Mouse (Mus musculus): Measurements from ENCODE around the gene 4930404N11Rik. TPM values are rescaled to one million over a fixed set of nuclear protein-coding genes. Genes with fewer than 3 reads are reported as not detected.

4930404N11Rik gene
- polyA plus RNA-seq, 1 experiment from 2014 or later, result 0.82 TPM

DNA sequence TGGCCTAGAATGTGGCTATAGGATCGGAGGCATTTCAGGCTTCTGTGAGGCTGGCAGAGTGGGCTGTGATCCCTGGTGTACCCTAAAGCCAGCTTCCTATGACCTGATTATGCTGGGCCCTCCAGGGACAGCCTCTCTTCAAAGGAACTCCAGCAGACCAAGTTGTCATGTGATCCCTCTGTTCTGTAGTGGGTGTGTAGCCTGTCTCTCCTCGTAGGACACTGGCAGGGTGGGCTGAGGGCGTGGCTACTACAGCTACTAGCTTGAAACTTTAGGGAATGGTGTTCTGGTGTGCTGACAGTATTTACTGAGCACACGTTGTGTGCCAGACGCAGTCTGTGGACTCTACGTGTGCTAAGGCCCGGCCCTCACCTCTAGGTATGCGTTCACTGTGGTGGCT, 4.9 kb downstream of the 4930404N11Rik start:
- Histone ChIP-seq H3K4me2 (replicated peaks) (no peak overlapping the region), H3K9ac (no peak overlapping the region), H3K27me3 (peaks cover 30% of the 10 kb centered on the region), H3K27ac (no peak overlapping the region), H3K4me1 (peaks cover 45% of the 10 kb centered on the region), H3K9me3 (no peaks in the 10 kb centered on the region), H3K4me3 (no peak overlapping the region), H3K36me3 (peaks cover 7% of the 10 kb centered on the region; the same call in 1 of the 2 replicates)
- ATAC-seq (ENCODE audit: insufficient number of reproducible peaks, insufficient read depth, low FRiP score, low TSS enrichment), result no peak
- 65% methylated on average over 8 of the region's 8 CpGs for WGBS

DNA sequence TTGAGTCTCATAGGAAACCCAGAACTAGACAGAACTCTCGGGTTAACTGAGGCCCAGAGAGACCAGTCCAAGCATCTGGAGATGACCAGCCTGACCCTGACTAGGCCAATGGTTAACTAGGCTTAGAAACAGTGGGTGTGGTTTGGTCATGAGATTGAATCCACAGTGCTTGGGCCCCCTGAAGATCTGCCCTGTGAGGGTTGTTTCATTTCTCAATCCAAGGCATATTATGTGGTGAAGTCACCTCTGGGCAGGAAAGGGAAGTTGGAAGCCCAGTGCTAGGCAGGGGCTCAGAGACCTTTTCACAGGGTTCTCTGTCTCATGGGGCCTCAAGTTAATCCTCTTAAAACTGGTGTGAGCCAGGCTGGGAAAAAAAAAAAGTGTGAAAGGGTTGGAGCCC, 6.8 kb downstream of the 4930404N11Rik start:
- Histone ChIP-seq H3K4me1 (peaks cover 32% of the 10 kb centered on the region), H3K4me2 (replicated peaks) (peak overlapping the region; percentile 98), H3K9me3 (no peaks in the 10 kb centered on the region), H3K9ac (no peak overlapping the region), H3K27me3 (peaks cover 12% of the 10 kb centered on the region), H3K4me3 (no peak overlapping the region), H3K36me3 (peaks cover 6% of the 10 kb centered on the region; the same call in 1 of the 2 replicates), H3K27ac (no peak overlapping the region)
- no peak for ATAC-seq (ENCODE audit: insufficient number of reproducible peaks, insufficient read depth, low FRiP score, low TSS enrichment)
- WGBS, result 63% methylated on average over 1 of the region's 1 CpGs

DNA sequence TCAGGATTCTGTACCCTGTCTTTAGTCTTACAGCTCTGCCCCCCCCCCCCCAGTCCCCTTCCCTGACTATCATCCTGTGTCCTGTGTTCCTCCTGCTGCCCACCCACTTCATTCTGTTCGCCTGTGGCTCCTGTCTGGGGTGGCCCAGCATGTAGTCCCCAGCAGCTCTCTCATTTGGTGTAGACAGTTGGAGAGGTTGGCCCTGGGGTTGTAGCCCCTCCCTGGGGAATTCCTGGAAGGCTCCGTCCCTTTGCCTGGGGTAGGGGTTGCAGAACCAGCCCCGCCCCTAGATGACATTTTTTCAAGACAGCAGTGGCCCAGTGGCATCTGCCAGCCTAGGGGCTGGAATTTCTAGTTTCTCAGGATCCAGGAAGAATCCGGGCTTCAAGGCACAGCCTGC, 7.4 kb downstream of the 4930404N11Rik start:
- Histone ChIP-seq H3K27me3 (peaks cover 6% of the 10 kb centered on the region), H3K9ac (peak overlapping the region; percentile 75), H3K27ac (no peak overlapping the region), H3K4me1 (peaks cover 25% of the 10 kb centered on the region), H3K36me3 (peaks cover 6% of the 10 kb centered on the region; the same call in 1 of the 2 replicates), H3K4me2 (replicated peaks) (peak overlapping the region; percentile 98), H3K9me3 (no peaks in the 10 kb centered on the region), H3K4me3 (peak overlapping the region; percentile 74)
- 24% methylated on average over 4 of the region's 4 CpGs for WGBS
- no peak; the same call in 1 of the 2 replicates for ATAC-seq (ENCODE audit: insufficient number of reproducible peaks, insufficient read depth, low FRiP score, low TSS enrichment)

DNA sequence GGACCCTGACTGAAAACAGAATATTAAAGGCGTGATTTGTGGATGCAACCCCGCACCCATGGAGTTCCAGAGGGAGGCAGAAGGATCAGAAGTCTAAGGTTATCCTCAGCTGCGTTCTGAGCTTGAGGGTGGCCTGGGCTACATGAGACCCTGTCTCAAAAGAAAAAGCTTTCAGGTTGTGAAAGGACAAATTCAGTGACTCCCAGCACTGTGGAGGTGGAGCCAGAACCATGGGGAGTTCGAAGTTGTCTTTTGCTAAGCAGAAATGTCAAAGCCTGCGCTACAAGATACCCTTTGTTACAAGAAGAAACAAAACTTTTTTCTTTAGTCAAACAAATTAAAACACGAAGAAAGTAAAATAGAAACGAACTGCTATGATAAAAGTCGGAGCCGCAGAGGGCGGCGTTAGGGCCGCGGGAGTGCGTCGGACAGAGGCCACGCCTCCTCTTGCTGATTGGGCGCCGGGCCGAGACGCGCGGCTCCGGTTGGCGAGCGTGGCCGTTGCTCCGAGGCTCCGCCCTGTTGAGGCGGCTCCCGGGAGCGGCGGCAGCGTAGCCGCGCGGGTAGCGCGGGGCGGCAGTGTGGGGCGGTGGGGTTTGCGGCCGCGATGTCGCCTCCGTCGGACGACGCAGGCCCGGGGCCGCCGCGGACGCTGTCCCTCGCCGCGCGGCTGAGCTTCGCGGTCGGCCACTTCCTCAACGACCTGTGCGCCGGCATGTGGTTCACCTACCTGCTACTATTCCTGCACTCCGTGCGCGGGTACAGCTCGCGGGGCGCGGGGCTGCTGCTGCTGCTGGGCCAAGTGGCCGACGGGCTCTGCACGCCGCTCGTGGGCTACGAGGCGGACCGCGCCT, 8.4 kb downstream of the 4930404N11Rik start, which contains the start of gene Mfsd12:
TSS of gene Mfsd12 (plus strand) at position 501 of the 854 bp plus-strand sequence.
- WGBS, result 3% methylated on average over 72 of the region's 79 CpGs
- Histone ChIP-seq H3K9me3 (no peaks in the 10 kb centered on the region), H3K4me3 (peak within 1 kb of the TSS; percentile 74), H3K9ac (peak within 1 kb of the TSS; percentile 75), H3K27me3 (no peaks in the 10 kb centered on the region), H3K4me1 (peaks cover 23% of the 10 kb centered on the region), H3K4me2 (replicated peaks) (peak within 1 kb of the TSS; percentile 98), H3K27ac (no peak within 1 kb of the TSS), H3K36me3 (peaks cover 6% of the 10 kb centered on the region; the same call in 1 of the 2 replicates)
- ATAC-seq (ENCODE audit: insufficient number of reproducible peaks, insufficient read depth, low FRiP score, low TSS enrichment), result peak; percentile 83

DNA sequence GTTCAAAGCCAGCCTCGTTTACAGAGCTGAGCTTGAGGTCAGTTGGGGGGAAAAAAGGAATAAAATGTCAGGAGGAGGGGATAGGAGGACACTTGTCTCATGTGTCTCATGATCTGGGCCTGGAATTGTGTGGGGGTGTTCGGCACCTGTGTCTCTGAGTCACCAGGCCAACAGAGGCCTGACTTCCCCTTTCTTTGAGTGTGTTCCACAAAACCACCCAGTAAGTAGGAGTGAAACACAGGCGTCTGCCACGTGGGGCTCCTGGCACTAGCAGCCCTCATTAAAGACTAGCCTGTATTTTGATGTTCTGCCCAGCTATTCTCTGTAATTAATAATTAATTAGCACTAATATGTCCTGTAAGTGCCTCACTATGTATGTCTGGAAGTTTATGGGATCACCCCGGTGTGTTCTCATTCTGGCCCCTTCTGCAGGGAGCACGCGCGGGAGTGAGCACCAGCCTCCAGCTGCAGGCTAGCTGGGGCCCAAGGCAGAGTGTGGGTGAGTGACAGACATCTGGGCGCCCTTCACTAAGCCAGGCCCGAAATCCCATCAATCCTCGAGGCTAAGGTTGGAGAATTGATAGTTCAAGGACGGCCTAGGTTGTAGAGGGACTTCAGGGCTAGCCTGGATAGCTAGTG, 9.1 kb downstream of the 4930404N11Rik start:
- no peak overlapping the region for H3K27ac ChIP-seq
- no peaks in the 10 kb centered on the region for H3K27me3 ChIP-seq
- WGBS, result 59% methylated on average over 12 of the region's 12 CpGs
- peak overlapping the region; percentile 98; the same call in 1 of the 2 replicates for H3K4me2 ChIP-seq (replicated peaks)
- ATAC-seq (ENCODE audit: insufficient number of reproducible peaks, insufficient read depth, low FRiP score, low TSS enrichment), result no peak
- H3K9ac ChIP-seq, result no peak overlapping the region
- no peaks in the 10 kb centered on the region for H3K9me3 ChIP-seq
- peaks cover 23% of the 10 kb centered on the region for H3K4me1 ChIP-seq
- peaks cover 6% of the 10 kb centered on the region; the same call in 1 of the 2 replicates for H3K36me3 ChIP-seq
- no peak overlapping the region; the same call in 1 of the 2 replicates for H3K4me3 ChIP-seq

DNA sequence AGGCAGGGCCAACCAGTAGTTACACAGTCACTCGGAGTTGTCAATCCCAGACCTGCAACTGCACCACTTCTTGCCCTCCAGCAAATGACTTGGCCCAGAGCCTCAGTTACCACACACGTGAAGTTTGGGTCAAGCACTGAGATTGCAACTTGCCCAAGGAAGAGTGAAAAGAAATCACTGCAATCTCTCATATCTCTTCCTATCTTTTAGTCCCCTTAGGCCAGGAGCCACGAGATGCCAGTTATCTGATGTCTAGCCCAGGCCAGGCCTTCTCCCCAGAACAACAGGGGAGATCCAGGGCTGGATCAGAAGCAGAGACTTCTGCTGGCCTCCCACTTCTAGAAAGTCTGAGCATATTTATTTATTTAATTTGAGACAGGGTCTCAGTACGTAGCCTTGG, 10.1 kb downstream of the 4930404N11Rik start:
- H3K36me3 ChIP-seq, result no peaks in the 10 kb centered on the region
- ATAC-seq (ENCODE audit: insufficient number of reproducible peaks, insufficient read depth, low FRiP score, low TSS enrichment), result no peak
- H3K4me3 ChIP-seq, result no peak overlapping the region
- no peaks in the 10 kb centered on the region for H3K9me3 ChIP-seq
- H3K27ac ChIP-seq, result no peak overlapping the region
- WGBS, result 73% methylated on average over 4 of the region's 4 CpGs
- no peaks in the 10 kb centered on the region for H3K27me3 ChIP-seq
- no peak overlapping the region for H3K4me2 ChIP-seq (replicated peaks)
- peaks cover 16% of the 10 kb centered on the region for H3K4me1 ChIP-seq
- H3K9ac ChIP-seq, result no peak overlapping the region

DNA sequence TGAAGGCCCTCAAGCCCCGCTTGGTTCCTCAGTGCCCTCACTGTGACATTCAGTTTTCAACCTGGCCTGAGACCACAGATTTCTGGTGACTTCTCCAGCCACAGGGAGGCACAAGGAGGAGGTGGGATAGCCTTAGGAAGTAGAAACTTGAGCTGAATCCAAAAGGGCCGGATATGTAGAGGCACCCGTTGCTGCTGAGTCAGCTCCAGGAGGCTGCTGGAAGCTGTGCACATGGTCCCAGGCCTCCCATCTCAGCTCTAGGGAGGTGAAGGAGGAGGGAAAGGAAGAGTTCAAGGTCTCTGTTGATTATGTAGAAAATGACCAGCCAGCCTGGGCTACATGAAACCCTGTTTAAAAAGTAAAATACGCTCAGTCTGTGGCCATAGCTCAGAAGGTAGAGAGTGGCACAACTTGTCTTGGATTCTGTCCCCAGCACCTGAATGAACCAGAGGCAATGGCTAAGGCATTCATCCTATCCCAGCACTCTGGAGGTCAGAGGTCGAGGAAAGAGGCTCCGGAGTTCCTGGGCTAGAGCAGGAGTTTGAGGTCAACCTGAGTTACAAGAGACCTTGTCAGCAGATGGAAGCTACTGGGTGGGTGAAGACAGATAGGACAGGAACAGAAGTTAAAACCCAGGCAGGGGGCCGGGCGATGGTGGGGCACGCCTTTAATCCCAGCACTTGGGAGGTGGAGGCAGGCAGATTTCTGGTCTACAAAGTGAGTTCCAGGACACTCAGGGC, 10.7 kb downstream of the 4930404N11Rik start:
- Histone ChIP-seq H3K27me3 (no peaks in the 10 kb centered on the region), H3K4me3 (no peak overlapping the region), H3K36me3 (no peaks in the 10 kb centered on the region), H3K27ac (no peak overlapping the region), H3K9ac (no peak overlapping the region), H3K9me3 (no peaks in the 10 kb centered on the region), H3K4me2 (replicated peaks) (no peak overlapping the region), H3K4me1 (peaks cover 13% of the 10 kb centered on the region)
- WGBS, result 52% methylated on average over 9 of the region's 9 CpGs
- no peak for ATAC-seq (ENCODE audit: insufficient number of reproducible peaks, insufficient read depth, low FRiP score, low TSS enrichment)

DNA sequence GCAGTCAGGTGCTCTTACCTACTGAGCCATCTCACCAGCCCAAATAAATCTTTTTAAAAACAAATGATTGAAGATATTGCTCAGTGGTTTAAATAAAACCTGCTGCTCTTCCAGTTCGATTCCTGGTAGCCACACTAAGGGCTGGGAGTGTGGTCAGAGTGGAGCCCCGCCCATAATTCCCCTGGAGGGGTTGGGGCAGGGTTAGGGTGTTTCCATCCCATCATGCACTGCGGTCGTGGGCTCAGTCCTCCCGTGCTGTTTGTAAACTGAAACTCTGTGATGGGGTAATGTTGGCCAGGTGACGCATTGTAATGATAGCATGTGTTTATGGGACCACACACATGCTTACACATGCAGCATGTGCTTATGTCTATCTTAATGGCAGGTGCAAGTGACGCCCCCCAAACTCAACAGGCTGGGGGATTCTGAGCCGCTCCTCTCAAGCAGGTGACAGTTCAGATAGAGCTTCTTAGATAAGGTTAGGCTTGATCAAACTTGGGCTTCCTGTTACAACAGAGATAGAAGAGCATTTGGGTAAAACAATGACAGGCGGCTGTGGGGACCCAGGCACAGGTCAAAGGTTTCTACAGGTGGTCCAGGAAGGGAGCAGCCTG, 13.8 kb downstream of the 4930404N11Rik start:
- no peaks in the 10 kb centered on the region for H3K9me3 ChIP-seq
- H3K27me3 ChIP-seq, result peaks cover 8% of the 10 kb centered on the region; the same call in 1 of the 2 replicates
- ATAC-seq (ENCODE audit: insufficient number of reproducible peaks, insufficient read depth, low FRiP score, low TSS enrichment), result no peak
- peaks cover 15% of the 10 kb centered on the region for H3K36me3 ChIP-seq
- WGBS, result 26% methylated on average over 9 of the region's 9 CpGs
- H3K9ac ChIP-seq, result no peak overlapping the region
- no peak overlapping the region for H3K4me3 ChIP-seq
- peaks cover 19% of the 10 kb centered on the region for H3K4me1 ChIP-seq
- H3K4me2 ChIP-seq (replicated peaks), result no peak overlapping the region
- H3K27ac ChIP-seq, result no peak overlapping the region

DNA sequence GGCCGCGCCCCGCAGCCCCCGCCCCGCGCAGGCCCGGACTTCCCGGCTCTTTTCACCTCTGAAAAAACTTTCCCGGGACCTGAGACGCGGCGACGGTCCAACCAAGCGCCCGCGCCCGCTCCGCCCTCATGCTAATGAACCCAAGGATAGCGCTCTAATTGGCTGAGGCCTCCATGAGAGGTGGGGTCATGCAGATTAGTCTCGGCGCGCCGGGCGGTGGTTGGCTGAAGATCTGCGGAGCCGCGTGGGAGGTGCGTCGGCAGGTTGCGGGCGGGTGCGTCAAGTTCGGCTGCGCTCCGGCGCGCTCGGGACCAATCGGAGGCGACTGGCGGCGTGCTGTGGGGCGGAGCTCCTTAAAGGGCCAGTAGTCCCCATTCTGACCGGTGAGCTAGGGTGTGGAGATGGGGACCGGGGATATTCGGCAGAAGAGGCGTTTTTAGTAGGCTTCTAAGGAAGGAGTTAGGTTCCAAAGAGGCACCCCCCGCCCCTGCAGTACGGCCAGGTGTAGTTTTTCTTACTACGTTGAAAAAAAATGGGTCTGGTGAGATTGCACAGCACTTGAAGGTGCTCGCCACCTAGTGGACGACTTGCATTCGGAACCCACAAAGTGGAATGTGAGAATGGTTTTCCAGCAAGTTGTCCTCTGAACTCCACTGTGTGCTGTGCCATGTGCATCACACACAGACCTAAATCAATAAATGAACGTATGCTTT, 15.1 kb downstream of the 4930404N11Rik start, which contains the start of gene Hmg20b:
TSS of gene Hmg20b (minus strand) at position 130 of the 713 bp plus-strand sequence.
- H3K27me3 ChIP-seq, result peaks cover 16% of the 10 kb centered on the region
- H3K9me3 ChIP-seq, result no peaks in the 10 kb centered on the region
- H3K36me3 ChIP-seq, result peaks cover 17% of the 10 kb centered on the region
- peak within 1 kb of the TSS; percentile 90 for H3K4me2 ChIP-seq (replicated peaks)
- H3K4me1 ChIP-seq, result peaks cover 24% of the 10 kb centered on the region
- H3K27ac ChIP-seq, result peak within 1 kb of the TSS; percentile 75
- H3K4me3 ChIP-seq, result peak within 1 kb of the TSS; percentile 94
- peak within 1 kb of the TSS; percentile 91 for H3K9ac ChIP-seq
- peak; percentile 94 for ATAC-seq (ENCODE audit: insufficient number of reproducible peaks, insufficient read depth, low FRiP score, low TSS enrichment)
- WGBS, result 0% methylated on average over 54 of the region's 54 CpGs

DNA sequence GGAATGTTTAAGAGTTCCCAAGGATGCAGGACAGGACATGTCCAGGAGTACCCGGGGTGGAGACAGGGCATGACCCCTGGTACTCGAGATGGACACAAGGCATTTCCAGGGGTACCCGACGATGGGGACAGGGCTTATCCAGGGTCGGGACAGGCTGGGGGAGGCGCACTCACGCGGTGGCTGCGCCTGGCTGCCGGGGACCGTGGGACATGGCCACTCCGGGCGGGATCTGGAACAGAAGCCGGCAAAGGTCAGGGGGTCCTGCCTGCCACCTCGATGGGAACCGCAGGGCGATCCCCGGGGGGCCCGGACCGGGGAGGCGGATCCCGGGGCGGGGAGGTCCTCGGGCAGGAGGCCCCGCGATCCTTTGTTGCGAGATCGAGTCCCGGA, 15.7 kb downstream of the 4930404N11Rik start:
- peak overlapping the region; percentile 91 for H3K9ac ChIP-seq
- peaks cover 21% of the 10 kb centered on the region for H3K27me3 ChIP-seq
- peak overlapping the region; percentile 94 for H3K4me3 ChIP-seq
- ATAC-seq (ENCODE audit: insufficient number of reproducible peaks, insufficient read depth, low FRiP score, low TSS enrichment), result peak; percentile 3; the same call in 1 of the 2 replicates
- under 1% methylated on average over 29 of the region's 29 CpGs for WGBS
- peaks cover 24% of the 10 kb centered on the region for H3K4me1 ChIP-seq
- peak overlapping the region; percentile 75 for H3K27ac ChIP-seq
- H3K4me2 ChIP-seq (replicated peaks), result peak overlapping the region; percentile 90
- no peaks in the 10 kb centered on the region for H3K9me3 ChIP-seq
- H3K36me3 ChIP-seq, result peaks cover 22% of the 10 kb centered on the region
